Mouse (Mus musculus): ENCODE measurements around the gene Mettl21c. TPM values are rescaled to one million over a fixed set of nuclear protein-coding genes. Genes with fewer than 3 reads are reported as not detected.
"Not testable (repeated sequence)": the region's sequence is repeated elsewhere in the genome, so short reads cannot be mapped to it uniquely, and the experiment has no call there.

The Mettl21c gene
- total RNA-seq (2021): 1 to 10 TPM in 1 of 2 experiments, under 1 TPM in 1; 0.81 to 3.6 TPM
- long read RNA-seq, experiment 1: 0 reads
- long read RNA-seq, experiment 2, partial matches to known transcripts: 0 of 1 reads
- long read RNA-seq, experiment 2, other reads (novel, unspliced or antisense): 1 of 1 reads

DNA sequence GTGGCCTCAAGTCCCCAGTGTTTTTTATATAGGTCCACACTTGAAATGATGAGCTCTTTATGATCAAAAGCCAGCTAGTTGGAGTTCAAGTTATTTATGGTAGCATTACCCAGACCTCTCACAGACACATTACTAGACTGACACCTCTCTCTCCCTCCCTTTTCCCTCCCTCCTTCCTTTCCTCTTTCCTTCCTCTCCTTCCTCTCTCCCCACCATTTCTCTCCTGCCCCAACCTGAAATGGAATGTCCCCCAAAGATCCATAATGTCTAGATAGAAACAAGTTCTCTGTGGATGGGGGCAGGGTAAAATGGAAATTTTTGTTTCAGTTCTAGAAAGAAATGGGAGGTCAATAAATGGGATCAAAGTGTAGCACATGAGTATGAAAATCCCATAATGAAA lies at the start of gene Mettl21c:
Mettl21c (minus strand) TSS at position 101 of the 400 bp plus-strand sequence.
- no peak for DNase-seq (ENCODE audit: low spot score in 2 of 2)

DNA sequence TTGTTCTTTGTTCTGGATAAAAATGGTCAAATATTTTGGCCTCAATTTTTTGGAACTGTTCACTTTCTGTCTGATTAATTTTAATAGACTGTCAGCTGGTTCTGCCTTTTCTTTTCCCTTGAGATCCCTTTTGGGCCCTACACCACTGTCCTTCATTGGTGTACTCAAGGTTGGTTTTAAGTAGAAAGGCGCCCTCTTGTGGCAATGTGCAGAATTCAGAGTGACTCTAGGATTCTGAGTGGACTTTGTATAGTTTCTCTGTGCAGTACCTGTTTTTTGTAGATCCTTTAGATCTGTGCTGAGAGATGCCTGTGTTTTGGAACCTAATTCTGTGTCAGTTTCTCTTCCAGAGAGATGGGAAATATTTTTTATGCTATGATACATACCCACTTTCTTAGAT lies 44.8 kb upstream of the Mettl21c start:
- peak in 1 of 2 experiments; percentile 34 for DNase-seq (ENCODE audit: low spot score in 2 of 2)

DNA sequence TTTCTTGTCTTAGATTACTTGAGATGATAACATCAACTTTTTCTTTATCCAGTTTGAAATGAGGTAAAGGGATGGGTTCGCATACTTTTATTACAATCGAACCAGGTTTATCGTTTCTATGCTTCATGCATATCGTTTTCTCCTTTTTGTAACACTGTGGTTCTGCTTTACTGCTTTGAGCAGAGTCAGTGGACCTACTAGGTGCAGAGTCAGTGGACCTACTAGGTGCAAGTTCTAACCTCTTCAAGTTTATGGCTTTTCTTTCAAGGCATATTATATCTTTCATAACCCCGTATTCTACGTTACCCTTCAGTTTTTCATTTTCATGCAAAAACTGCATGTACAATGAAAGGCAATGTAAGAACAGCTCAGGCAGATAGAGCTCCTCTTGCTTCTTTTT lies 43.6 kb upstream of the Mettl21c start:
- DNase-seq (ENCODE audit: low spot score in 2 of 2): no peak

DNA sequence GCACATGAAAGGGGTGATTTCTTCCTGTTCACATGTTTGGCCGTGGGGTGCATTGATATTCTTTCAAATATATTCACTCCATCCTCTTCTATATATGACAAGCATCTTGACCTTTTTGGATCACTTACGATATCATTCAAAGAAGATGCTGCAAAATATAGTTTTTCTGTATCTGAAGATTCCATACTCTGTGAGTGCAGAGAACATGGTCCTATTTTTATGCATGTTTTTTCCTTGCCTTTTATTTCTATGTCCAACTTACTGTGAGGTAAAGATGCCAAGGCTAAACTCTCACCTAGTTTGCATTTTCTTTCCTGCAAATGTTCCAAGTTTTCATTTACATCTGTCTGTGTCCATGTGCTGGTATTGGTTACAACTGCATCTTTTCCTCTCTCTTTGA lies 42.0 kb upstream of the Mettl21c start, which contains the start of gene Gm8251:
Gm8251 (minus strand) TSS at position 101 of the 400 bp plus-strand sequence.
- no peak for DNase-seq (ENCODE audit: low spot score in 2 of 2)

DNA sequence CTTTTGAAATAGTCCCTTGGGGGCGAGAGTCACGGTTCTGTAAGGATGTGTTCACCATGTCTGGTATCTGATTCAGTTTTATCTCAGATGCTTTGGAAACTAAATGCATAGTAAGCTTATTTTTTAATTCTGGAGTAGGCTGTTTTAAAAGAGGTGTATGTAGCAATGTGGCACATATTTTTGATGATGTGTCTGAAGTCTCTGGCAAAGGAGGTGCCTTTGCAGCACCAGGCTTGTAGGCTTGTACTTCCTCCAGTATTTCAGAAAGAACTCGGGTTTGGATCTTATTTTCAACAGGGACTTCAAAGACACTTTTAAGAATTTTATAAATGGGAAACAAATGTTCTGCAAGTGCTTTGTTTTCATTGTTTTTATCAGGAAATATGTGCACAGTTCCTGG lies 38.0 kb upstream of the Mettl21c start:
- no peak for DNase-seq (ENCODE audit: low spot score in 2 of 2)

DNA sequence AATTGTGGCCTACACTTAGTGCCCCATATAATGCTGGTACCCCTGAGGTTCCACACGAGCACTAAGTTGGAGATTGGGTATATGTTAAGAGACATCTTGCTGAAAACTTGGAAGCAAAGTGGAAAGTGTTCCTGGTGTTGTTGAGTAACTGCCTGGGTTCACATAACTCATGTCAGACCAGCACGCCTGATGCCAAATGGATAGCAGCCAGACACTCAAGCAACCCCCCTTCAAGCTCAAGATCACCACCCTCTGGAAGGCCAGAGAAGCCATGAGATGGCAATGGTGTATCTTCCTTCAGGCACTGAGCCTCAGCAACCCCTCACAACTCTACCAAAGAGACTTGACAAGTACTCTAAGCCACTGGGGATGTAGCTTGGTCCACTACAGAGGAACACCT lies 26.7 kb upstream of the Mettl21c start:
- DNase-seq (ENCODE audit: low spot score in 2 of 2): peak in 1 of 2 experiments; percentile 43

DNA sequence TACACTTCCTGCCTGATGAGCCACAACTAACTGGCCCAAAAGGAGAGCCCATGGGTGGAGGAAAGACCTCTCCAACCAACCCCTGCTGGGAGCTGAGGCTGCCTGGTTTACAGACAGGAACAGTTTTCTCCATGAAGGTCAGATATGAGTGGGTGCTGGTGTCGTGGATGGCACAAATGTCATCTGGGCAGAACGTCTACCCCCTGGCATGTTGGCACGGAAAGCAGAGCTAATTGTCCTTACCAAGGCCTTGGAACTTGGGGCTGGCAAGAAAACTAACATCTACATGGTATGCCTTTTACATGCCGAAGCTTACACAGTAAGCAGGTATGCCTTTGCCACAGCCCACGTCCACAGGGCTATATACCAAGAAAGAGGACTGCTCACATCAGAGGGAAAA lies 25.9 kb upstream of the Mettl21c start:
- DNase-seq (ENCODE audit: low spot score in 2 of 2): not testable (repeated sequence)

DNA sequence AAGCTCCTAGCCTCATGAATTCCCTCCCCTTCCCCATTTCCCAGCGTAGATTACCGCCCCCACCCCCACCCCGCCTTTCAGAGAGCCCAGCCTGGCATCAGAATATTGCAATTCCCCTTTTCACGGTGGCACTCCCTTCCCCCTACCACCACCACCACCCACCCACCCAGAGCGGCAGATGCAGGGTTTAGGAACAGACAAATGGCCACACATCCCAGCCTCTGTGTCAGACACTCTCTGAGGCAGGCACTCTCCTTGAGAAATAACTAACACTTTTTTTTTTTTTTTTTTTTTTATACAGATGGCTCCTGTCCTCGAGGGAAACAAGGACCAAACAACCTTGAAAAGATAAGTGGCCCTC lies 22.7 kb upstream of the Mettl21c start:
- no peak for DNase-seq (ENCODE audit: low spot score in 2 of 2)

DNA sequence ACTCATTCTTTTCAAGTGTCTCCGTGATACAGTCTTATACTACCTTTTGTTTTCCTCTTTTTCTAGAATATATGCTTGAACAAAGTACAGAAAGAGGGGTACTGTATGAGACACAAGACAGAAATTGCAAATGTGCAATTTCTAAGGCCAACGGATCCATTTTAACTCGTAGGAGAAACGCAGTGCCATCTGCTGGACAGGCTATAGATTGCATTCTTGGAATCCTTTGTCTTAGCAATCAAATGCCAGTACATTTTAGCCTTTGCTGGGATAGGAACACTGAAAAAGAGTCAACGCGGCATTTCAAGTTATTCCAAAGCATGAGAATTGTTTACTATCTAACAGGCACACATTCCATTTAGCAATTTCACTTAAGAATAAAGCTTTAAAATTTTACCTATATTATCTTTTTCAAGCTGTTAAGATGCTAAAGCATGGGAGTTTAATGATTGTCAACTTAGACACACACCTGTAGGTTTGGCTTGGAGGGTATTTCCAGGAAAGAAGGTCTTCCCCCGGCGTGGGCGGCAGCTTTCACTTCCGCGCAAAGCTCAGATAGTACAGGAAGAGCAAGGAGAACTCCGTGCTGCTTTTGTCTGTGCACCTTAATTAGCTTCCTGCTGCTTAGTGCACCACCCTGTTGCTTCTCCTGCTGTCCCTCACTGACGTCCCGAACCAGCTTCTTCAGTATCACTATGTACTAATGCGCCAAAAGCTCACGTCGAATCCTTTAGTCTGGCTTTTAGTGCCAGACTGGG lies 22.1 kb upstream of the Mettl21c start:
- DNase-seq (ENCODE audit: low spot score in 2 of 2): peak in 1 of 2 experiments; percentile 30

DNA sequence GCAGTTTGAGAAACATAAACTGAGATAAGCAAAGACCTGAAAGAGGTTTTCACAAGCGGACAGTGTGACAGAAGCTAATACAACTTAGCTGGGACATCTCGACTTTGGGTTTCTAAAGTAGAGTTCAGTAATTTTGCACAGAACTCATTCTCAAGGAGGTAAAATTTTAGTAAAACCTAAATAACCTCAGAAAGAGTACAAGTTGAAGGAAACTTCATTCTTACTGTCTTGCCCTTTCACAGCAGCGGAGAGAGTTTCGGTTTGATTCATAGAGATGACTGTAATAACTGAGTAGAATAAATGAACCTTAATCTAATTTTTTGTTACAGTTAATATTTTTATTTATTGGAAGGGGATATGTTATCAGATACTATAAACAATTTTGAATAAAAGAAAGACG lies 13.1 kb upstream of the Mettl21c start:
- DNase-seq (ENCODE audit: low spot score in 2 of 2): no peak

DNA sequence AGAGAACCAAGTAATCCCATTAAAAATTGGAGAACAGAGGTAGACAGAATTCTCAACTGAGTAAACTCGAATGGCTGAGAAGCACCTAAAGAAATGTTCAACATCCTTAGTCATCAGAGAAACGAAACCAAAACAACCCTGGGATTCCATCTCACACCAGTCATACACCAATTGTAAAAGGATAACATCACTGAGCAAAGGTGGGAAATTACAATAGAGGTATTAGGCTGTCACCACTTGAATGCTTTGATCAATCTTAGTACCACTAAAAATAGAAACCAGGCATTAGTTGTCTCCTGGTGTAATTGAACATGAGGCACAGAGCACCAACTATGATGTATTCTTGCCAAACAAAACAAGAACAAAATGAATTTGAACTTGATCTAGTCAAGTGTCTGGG lies 12.4 kb upstream of the Mettl21c start:
- DNase-seq (ENCODE audit: low spot score in 2 of 2): no peak

DNA sequence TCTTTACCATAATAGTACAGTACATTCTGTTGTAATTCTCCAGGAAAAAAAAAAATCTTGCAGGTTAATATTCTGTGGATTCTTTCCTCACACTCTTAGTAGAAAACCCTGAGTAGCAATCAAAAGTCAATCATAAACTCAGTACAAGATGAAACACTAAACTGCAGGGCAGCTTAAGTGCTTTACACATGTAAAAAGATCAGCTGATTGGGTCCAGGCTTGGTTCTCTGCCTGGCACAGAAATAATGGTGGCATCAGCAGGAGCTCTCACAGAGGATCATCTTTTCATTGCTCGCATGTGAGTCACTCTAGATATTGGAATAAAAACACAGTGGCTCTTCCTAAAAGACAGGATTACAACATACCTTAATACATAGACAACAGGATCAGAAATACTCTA lies 7.8 kb upstream of the Mettl21c start:
- DNase-seq (ENCODE audit: low spot score in 2 of 2): no peak

DNA sequence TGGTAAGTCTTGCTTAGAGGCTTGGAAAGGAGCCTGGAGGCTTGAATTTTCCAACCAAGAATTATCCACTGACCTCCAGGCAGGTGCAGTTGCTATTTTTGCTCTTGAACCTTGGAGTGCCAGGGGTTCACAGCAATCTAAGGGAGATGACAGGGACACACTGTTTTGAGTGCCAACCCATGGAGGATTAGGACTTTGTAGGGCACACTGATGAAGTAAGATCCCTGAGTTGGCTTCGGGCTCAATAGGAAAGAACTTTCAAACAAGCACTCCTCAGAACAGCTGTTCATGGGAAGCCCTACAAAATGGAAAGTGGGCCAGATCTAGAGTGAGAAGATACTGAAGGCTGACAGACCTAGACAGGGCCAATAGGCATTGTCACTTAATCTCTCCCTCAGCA lies 2.8 kb upstream of the Mettl21c start:
- no peak for DNase-seq (ENCODE audit: low spot score in 2 of 2)

DNA sequence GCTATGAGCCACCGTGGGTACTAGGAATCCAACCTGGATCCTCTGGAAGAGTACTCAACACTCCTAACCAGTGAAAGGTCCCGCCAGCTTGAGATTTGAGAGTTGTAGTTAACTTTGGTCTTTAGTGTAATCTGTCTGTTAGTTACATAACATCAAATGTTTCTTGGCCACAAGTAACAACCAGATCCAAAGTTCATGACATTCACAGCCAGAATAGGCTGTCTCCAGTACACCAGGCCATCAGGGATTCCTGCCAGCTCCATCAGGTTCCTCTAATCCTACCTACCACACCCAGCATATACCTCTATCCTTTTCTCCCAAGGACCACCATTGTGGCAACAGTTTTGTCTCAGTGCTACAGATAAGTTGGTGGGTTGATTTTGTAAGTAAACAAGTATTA lies 4.3 kb downstream of the Mettl21c start:
- DNase-seq (ENCODE audit: low spot score in 2 of 2): no peak

DNA sequence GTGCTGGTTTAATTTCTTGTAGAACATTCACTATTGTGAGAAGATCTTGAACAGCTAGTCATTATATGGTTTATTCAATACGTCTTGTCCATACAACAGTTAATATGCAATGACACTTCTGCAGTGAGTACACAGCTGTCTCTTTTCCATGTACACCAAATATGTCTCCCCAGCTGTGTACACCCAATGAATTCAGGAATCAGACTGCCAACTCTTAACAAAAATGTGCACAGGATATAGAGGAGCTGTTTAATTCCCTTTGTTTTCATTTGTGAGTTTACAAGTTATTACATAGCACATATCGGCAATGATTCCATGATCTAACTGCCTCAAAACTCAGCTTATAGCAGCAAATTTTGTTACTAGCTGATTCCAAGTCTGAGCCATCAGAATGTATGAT lies 15.3 kb downstream of the Mettl21c start:
- no peak for DNase-seq (ENCODE audit: low spot score in 2 of 2)

DNA sequence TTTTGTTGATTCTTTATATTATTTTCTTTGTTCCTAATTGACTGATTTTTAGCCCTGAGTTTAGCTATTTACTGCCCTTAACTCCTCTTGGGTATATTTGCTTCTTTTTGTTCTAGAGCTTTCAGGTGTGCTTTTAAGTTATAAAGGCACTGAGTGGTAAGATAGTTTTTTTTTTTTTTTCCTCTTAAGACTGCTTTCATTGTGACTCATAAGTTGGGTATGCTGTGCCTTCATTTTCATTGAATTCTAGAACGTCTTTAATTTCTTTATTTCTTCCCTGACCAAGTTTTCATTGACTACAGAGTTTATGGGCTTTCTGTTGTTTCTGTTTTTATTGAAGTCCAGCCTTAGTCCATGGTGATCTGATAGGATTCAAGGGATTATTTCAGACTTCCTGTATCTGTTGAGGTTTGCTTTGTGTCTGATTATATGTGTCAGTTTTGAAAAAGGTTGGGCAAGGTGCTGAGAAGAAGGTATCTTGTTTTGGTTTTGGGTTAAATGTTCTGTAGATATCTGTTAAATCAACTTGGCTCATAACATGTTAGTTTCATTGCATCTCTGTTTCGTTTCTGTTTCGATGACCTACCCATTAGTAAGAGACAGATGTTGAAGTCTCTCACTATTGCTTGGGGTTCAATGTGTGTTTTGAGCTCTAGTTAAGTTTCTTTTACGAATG lies 22.8 kb downstream of the Mettl21c start:
- no peak for DNase-seq (ENCODE audit: low spot score in 2 of 2)

DNA sequence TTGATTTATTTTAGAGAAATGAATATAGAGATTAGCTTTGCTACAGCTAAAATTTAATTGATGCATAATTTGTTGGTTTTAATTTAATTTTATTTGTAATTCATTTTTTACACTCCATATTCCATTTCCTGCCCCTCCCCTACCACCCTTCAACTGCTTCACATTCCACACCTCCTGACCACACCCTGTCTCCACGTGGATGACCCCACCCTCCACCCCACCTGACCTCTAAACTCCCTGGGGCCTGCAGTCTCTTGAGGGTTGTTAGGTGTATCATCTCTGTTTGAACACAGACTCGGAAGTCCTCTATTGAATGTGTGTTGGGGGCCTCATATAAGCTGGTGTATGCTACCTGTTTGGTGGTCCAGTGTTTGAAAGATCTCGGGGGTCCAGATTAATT lies 48.7 kb downstream of the Mettl21c start:
- no peak for DNase-seq (ENCODE audit: low spot score in 2 of 2)

DNA sequence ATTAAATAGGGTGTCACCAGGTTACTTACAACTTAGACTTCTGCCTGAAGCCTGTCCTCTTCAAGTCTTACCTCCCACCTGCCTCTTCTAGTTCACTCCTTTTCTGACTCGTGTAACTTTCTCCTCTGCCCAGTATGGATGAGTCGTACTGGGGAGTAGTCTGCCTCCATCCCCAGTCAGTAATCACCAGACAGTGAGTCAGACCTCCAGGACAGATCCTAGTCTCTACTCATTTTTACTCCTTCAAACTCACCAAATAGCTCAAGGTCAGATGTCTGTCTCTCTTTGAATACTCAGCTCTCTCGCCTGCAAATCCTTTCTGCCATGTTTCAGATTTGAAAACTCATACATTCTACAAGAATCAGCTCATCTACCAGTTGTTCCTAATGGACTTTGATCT lies 50.5 kb downstream of the Mettl21c start:
- no peak for DNase-seq (ENCODE audit: low spot score in 2 of 2)

DNA sequence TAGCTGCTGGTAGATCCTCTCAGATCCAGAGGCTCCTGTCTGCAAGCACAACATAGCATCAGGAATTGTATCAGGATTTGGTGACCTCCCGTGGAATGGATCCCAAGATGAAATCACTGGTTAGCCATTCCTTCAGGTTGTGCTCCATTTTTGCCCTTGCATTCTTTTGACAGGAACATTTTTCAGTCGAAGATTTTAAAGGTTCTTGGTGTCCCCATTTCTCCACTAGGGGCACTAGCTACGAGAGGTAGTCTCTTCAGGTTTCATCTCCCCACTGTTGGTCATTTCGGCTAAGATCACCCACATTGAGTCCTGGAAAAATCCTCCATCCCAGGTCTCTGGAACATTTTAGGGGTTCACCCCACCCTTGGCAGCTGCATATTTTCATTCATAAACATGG lies 53.1 kb downstream of the Mettl21c start:
- DNase-seq (ENCODE audit: low spot score in 2 of 2): no peak

DNA sequence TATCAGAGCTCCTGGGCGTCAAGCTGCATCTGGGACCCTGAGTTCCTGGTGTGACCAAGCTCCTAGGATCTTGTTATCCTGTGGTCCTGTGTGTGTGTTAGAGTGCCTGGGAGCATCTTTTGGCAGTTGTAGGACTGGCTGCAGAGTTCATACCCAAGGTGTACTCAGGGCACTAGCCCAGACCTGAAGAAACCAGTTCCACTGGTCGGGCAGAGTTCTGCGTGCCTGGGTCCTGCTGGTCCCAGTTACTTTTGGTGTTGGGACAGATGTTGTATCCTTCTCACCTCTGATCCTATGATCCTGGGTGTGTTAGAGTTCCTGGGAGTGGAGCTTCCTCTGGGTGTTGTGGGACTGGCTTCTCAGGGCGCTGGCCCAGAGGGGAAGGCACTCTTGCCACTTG lies 55.5 kb downstream of the Mettl21c start:
- DNase-seq (ENCODE audit: low spot score in 2 of 2): no peak

All from adrenal gland, postnatal 4 days (tissue).